Mouse (Mus musculus) heart, adult 2 months (tissue): ENCODE results near the gene Slc35a1.

Source experiments
- CTCF ChIP-seq: fragments of 200-600 bp; IDR thresholded peaks from 2 replicates; pipeline ENCODE4 v1.8.1; 2022; ENCODE audit warnings: antibody characterized with exemption, mild to moderate bottlenecking, moderate library complexity
- EP300 ChIP-seq: fragments of 200-500 bp; IDR thresholded peaks from 2 replicates; pipeline ENCODE4 v1.6.1; 2011; ENCODE audit warnings: low read depth, low read length, control low read depth; ENCODE audit not compliant: insufficient read depth
- POLR2A ChIP-seq: fragments of 200-500 bp; IDR thresholded peaks from 2 replicates; pipeline ENCODE4 v1.6.1; 2011; ENCODE audit warnings: mild to moderate bottlenecking, low read depth, low read length, control low read depth; ENCODE audit not compliant: insufficient read depth

- TF ChIP-seq POLR2A (no peak), CTCF (no peak), EP300 (no peak)
Measured at GRCm38 (mm10) chr4:34653179-34653578, 34.1 kb downstream of the Slc35a1 start.
